Mouse (Mus musculus): ENCODE data around the gene Anapc4.

Gene Anapc4

DNA sequence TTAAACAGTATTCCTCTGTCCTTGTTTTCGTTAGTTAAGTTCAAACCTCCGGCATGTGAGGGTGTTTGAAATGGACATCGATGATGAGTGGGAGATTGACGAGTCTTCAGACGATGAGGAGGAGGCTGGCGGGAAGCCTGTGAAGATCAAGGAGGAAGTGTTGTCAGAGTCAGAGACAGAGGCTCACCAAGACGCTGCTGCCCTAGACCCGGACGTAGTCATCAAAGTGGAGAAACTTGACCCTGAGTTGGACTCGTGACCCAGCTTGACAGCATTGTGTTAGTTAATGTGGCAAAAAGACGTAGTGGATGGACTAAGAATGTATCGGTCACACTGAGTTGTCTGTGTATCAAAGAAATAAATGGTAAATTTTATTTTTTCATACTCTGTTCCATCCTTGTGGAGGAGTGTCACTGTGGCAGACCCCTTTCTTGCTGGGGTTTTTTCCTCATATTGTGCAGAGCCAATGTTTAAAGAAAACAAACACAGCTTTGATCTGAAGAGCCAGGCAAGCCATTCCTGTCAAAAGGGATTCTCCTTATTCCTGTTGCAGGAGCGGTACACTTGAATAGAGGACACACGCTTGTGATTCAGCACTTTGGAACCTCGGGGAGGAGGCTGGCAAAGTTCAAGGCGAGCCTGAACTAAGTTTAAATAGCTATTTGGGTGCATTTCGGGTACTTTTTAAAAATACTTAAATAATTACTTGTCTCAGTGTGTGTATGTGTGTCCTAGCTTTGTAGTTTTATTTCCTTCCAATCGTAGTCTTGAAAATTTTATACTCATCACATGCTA is 32.7 kb downstream of the Anapc4 start:
- no peak for DNase-seq (ENCODE audit: extremely low read depth, low read depth, low spot score)

DNA sequence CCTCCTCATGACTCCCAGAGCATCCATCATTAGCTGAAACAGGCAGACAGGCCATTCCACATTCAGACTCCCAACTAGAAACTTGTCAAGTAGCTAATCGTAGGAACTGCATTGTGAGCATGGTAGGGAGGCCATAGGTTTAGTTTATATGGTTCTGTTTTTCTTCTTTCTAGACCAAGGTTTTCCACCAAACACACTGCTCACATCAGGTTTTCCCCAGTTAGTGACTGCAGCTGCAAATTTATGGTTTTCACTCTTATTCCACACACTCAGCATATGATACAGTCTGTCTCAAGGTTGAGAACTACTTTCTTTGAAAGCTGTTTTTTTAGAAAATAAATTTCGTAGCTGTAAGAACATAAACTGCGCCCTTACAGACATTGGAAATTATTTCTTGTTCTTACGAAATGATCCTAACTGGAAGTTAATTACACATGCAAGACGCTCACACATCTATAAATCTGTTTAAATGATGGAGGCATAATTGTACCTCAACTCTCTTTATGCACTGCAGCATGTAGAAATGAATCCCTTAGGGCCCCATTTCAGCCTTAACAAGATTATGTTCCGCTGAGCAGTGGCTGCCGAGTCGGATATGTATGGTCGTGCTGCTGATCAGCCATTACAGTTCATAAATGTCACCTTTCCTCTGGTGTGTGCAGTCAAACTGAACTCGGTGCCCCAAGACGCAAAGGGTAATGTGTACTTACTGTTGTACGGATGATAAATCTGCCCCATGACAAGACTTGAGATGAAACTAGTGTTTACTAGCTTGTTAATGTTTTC is 35.3 kb downstream of the Anapc4 start:
- no peak for DNase-seq (ENCODE audit: extremely low read depth, low read depth, low spot score)

GRCm38 (mm10) chr5:52871461-52871860 is 37.6 kb downstream of the Anapc4 start:
- DNase-seq (ENCODE audit: extremely low read depth, low read depth, low spot score), result no peak

DNA sequence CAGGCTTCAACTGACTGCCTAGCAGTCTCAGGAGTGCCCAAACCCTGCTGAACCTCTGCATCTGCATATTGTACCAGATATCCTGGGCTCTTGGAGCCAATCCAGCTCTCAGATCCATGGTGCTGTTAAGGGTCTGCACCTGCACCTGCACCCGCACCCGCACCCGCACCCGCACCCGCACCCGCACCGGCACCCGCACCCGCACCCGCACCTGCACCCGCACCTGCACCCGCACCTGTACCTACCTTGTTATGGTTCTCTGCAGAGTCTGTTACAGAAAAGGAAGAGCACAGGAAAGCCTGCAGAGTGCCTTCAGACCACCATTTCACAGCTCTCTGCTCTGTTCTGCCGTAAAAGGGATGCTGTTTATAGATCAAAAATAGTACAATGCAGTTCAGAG is 38.2 kb downstream of the Anapc4 start:
- no peak for DNase-seq (ENCODE audit: extremely low read depth, low read depth, low spot score)

- DNase-seq (ENCODE audit: extremely low read depth, low read depth, low spot score), result no peak
Observed at GRCm38 (mm10) chr5:52878847-52879246, 45.0 kb downstream of the Anapc4 start.

GRCm38 (mm10) chr5:52879926-52880325 is 46.1 kb downstream of the Anapc4 start:
- DNase-seq (ENCODE audit: extremely low read depth, low read depth, low spot score), result no peak

DNA sequence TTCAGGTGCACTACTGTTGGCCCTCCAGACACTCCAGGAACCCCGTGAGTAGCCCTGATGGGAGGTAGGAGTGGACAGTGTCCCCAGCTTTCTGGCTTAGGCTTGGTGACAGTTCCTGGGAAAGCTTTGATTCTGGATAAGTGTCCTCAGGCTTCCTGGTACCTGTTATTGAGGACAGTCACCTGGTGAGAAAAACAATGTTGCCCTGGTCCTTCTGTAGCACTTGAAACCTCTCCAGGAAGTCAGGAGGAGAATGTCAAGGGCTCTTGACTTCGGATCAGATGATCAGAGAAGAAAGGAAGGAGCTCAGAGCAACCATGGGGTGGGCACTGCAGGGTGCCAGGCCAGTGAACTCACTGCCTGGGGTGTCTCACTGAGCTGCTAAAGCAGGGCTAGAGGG is 48.6 kb downstream of the Anapc4 start:
- DNase-seq (ENCODE audit: extremely low read depth, low read depth, low spot score), result no peak

DNA sequence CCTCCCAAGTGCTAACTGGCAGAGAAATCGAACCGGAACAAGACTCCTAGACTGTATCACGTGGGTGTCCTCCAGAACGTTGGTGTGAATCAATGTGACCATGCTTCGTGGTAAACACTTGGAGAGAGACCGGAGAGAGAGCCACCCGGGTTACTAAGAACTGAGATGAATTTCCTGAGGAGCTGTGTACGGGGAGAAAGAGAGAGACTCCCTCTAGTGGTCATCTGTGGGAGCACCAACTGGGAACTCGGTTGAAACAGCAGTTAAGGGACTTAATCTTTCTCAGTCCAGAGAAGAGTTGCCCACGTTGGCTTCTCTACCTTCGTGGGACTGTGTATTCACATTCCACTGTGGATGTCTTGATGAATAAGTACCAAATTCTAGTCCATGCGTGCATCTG is 53.3 kb downstream of the Anapc4 start:
- no peak for DNase-seq (ENCODE audit: extremely low read depth, low read depth, low spot score)

DNA sequence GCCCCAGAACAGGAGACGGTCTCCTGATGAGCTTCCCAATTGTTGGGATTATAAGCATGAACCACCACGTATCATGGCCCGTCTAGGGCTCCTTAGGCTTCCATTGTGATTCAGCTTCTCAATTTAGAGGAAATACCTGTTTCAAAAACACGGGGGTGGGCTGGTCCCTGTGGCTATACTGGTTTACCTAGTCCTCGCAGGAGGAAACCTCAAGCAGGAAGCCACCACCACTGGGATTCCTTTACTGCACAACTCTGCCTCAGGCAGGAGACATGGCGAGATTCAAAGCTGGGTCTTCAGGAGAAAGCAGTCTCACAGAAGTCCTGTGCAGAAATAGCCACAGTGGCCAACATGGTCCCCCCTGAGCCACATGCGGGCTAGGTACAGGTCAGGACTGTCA is 56.1 kb downstream of the Anapc4 start:
- no peak for DNase-seq (ENCODE audit: extremely low read depth, low read depth, low spot score)

GRCm38 (mm10) chr5:52891949-52892835 is 58.4 kb downstream of the Anapc4 start:
- no peak for DNase-seq (ENCODE audit: extremely low read depth, low read depth, low spot score)

DNA sequence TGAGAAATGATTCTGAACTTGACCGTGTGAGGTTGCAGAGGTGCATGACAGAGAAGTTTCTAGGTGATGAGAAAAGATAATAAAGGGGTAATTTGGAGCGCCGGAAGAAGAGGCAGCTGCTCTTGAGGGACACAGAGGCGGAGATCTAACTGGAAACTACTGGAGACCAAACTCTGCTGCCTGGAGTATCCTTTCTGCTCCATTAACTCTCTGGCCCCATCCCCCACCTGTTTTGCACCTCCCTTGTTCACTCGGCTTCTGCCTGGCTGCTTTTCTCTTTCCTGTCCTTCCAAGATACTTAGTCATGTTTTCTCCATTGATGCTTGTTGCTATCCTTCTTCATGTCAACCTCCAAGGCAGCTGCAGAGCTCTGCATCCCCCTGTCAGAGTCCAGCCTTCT is 60.1 kb downstream of the Anapc4 start:
- no peak for DNase-seq (ENCODE audit: extremely low read depth, low read depth, low spot score)

DNA sequence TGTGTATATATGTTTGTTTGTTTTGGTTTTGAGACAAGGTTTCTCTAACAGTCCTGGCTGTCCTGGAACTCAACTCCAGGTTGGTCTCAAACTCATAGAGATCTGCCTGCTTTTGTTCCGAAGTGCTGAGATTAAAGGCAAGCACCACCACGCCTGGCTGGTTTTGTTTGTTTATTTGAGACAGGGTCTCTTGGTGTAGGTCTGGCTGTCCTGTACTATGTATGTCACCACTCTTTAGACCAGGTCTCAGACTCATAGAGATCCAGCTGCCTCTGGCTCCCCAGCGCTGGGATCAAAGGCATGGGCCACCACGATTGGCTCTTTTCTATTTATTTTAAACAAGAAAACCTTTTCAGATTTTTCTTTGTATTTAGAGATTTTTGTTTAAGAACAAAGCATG is 70.4 kb downstream of the Anapc4 start:
- no peak for DNase-seq (ENCODE audit: extremely low read depth, low read depth, low spot score)

DNA sequence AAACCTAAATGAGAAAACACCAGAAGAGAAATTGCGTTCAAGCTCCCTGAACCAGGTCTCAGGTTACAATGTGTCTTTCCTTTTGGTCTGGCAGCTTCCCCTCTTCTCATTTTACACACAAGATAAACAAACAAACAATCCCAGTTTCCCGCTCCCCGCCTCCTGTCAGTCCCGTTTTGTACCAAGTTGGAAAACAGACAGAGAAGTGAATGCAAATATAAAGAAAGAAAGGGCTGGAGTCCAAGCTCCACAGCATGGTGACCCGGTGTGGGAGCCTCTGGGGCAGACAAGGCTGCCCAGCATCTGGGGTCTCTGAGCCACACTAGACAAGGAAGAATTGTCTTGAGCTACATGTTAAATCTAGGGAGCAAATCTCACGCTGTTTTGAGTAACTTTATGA is 70.9 kb downstream of the Anapc4 start:
- DNase-seq (ENCODE audit: extremely low read depth, low read depth, low spot score), result no peak

GRCm38 (mm10) chr5:52908246-52908645 is 74.4 kb downstream of the Anapc4 start:
- no peak for DNase-seq (ENCODE audit: extremely low read depth, low read depth, low spot score)

GRCm38 (mm10) chr5:52910159-52910591 is 76.4 kb downstream of the Anapc4 start:
- DNase-seq (ENCODE audit: extremely low read depth, low read depth, low spot score), result no peak

DNA sequence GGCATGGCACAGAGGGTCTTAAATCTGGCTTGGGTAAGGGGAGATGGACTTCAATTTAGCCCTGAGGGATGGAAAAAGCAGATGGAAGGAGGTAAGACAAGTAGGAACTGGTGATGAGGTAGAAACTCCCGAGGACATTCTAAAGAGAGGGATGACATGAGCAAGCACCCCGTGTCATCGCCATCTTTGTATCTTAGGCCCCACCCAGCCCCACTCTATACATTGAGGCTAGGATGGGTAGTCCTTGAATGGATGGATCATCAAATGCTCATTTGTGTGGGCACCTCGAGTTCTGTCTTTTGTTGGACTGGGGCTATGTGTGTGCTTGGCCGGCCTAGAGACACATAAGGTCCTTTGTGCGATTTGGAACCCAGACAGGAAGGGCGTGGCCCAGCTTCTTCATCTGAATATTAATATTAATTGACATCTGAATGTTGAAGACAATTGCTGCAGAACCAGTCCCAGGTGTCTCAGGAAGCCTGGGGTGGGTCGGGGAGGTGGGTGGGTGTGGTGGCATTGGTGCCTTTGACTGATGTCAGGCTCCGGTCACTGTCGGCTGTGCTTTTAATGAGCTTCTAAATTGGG is 77.6 kb downstream of the Anapc4 start:
- DNase-seq (ENCODE audit: extremely low read depth, low read depth, low spot score), result no peak

DNA sequence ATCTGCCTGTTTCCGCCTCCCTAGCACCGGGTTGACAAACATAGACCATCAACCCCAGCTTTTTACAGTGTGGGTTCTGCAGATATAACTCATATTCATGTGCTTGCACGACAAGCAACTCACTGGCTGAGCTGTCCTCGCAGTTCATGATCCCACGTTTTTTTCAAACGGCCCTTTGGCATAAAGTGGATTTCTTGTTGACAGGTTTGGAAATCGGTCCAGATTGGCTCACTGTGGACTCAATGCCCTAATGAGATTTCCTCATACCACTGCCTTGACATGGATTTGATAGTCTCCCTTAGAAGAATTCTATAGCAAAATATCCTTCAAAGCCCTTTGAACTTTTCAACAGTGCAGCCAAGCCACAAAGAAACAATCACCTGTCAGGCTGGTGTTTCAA is 79.9 kb downstream of the Anapc4 start:
- no peak for DNase-seq (ENCODE audit: extremely low read depth, low read depth, low spot score)

DNA sequence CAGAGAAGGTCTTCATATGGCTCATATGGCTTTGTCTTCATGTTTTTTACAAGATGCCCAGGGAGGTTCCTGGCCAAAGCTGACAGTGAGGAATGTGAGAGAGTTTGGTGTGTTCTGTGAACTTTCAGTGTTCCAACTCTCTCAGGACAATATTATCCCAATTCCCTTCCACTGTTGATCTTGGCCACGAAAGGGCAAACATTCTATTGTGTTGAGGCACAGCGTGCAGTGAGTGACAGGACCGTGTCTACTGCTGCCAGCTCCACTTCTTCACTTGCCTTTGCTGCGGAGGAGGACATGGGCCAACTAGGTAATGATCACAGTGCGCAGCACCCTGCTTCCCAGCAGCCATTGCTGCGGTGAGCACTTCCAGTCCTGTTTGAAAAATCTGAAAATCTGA is 82.4 kb downstream of the Anapc4 start:
- DNase-seq (ENCODE audit: extremely low read depth, low read depth, low spot score), result no peak

Data from fat pad, adult 2 months (tissue).